In the genomic region with DNA sequence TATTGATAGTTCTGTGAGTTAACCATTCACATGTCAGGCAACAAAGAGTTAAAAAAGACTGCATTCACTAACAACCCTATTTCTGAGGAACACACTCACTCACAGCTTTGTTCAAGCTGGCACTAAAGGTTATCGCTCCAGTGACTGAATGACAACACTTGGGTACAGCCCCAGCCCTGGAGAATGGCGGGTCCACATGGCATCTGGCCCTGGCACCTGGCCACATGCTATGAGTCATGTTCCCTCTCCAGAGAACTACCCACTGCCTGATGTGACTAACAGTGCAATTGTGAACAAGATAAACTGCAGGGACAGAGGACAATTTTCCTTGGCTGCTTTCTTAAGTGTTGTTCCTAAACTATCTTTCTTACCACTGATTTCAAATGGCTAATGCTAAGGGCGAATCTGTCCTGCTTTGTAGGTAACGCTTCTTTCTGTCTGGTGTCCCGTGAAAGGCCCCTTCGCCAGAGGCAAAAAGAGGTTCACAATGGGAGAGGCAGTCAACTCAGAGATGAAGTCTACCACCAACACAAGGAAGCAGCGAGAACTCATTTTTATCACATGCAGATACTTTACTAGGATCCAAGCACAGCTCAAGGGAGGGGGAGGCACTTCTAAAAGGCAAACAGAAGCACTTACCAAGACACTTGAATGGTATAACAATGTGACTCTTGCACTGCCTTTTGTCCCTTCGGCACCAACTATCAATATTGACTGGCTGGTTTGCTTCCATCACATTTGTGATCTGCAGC, we compare ENCODE assay signal across 8 mouse cellular contexts. TPM values are rescaled to one million over a fixed set of nuclear protein-coding genes. Genes with fewer than 3 reads are reported as not detected.
DNase-seq lines count a peak whose midpoint lies in the region; ATAC-seq and TF ChIP-seq lines count a peak whose summit lies in the region.

No protein-coding gene starts in this region.

- WGBS in kidney, postnatal 0 days: 79% methylated on average over 8 of the region's 8 CpGs

- peak; percentile 25 for DNase-seq in retina, adult 2 months (ENCODE audit: low read depth, low spot score)
- no peak for DNase-seq in retina, embryonic 14.5 days (ENCODE audit: low spot score)
- DNase-seq in cerebellum, postnatal 4 days (ENCODE audit: low spot score in 2 of 2): peak; percentile 36 to 80
- DNase-seq in heart, adult 8-10 months (ENCODE audit: low spot score): peak; percentile 87
- peak; percentile 43 for DNase-seq in kidney, postnatal 0 days (ENCODE audit: low spot score)
- peak; percentile 94 to 95 for DNase-seq in lung, adult 18-20 months
- DNase-seq in right cerebral cortex, postnatal 25 days: peak; percentile 76
- no peak for DNase-seq in embryo, embryonic 11 days

- no peaks in the 10 kb centered on the region for H3K4me1 ChIP-seq in kidney, postnatal 0 days (replicated peaks; ENCODE audit: insufficient read depth, low read length)

- peaks cover 14% of the 10 kb centered on the region for H3K36me3 ChIP-seq in kidney, postnatal 0 days (ENCODE audit: insufficient read depth, low read length)

- no peaks in the 10 kb centered on the region for H3K9me3 ChIP-seq in kidney, postnatal 0 days (replicated peaks; ENCODE audit: low read length)

- H3K9ac ChIP-seq in kidney, postnatal 0 days (ENCODE audit: low read depth, low read length): no peak overlapping the region

- H3K27ac ChIP-seq in kidney, postnatal 0 days: no peak overlapping the region

- ATAC-seq in kidney, postnatal 0 days (replicated peaks; ENCODE audit: low FRiP score, low read depth): peak; percentile 69; the same call in 1 of the 2 replicates

- TF ChIP-seq CTCF in kidney, postnatal 0 days (IDR thresholded peaks at IDR 0.05; ENCODE audit: low read depth): no peak

- no peaks in the 10 kb centered on the region for H3K27me3 ChIP-seq in kidney, postnatal 0 days (ENCODE audit: insufficient read depth, low read length)

- H3K4me3 ChIP-seq in kidney, postnatal 0 days (replicated peaks; ENCODE audit: low read depth, low read length): no peak overlapping the region

- no peak overlapping the region for H3K4me2 ChIP-seq in kidney, postnatal 0 days (ENCODE audit: low read length)

RNA-seq across cellular contexts. Expression of a gene that starts 35.1 kb away (rescaled TPM):
- total RNA-seq in heart, adult 8-10 months (2022): 100 to 1,000 TPM; 290 to 388 (median 328) TPM
- 357 and 367 TPM in 2 replicates for polyA plus RNA-seq in kidney, postnatal 0 days (2015; fragmentation: Nextera tagmentation; extraction: Ambion mirVana)

RNA-seq across cellular contexts. Expression of a gene that starts 44.9 kb away (rescaled TPM):
- under 1 TPM; 0.12 to 0.66 (median 0.22) TPM for total RNA-seq in heart, adult 8-10 months (2022)
- 45.9 and 50.8 TPM in 2 replicates for polyA plus RNA-seq in kidney, postnatal 0 days (2015; fragmentation: Nextera tagmentation; extraction: Ambion mirVana)

Comparison
In these comparisons a context has a peak if more than half of its experiments do, and no peak if none do; other contexts are left out.
1. DNase-seq: peak in retina, adult 2 months (single experiment), cerebellum, postnatal 4 days (2 of 2), heart, adult 8-10 months (single experiment), kidney, postnatal 0 days (single experiment), lung, adult 18-20 months (2 of 2) and right cerebral cortex, postnatal 25 days (single experiment); none in retina, embryonic 14.5 days (single experiment) and embryo, embryonic 11 days (single experiment).